Mouse (Mus musculus) lung, postnatal 0 days (tissue): ENCODE measurements around the gene Hcst. TPM values are rescaled to one million over a fixed set of nuclear protein-coding genes. Genes with fewer than 3 reads are reported as not detected.
A peak's percentile ranks its signal among the peaks of the same experiment; 100 is the strongest.

Experiments
- ATAC-seq: fragments of 200-750 bp; cut with Nextera tagmentation; 2 replicates; pipeline ENCODE4 v1.8.0; 2017; ENCODE audit warnings: moderate library complexity
- DNase-seq: peaks from one replicate; pipeline ENCODE4 v3.0.0-alpha.2; 2016; ENCODE audit warnings: low spot score
- H3K27ac ChIP-seq: fragments of 300-500 bp; sonication (generic); 2 replicates; pipeline ENCODE4 v1.5.1; 2014; ENCODE audit warnings: antibody characterized with exemption, mild to moderate bottlenecking, low read length, mixed read lengths
- H3K27me3 ChIP-seq: fragments of 300-500 bp; sonication (generic); replicated peaks from 2 replicates; pipeline ENCODE4 v1.6.1; 2014; ENCODE audit warnings: low read length, mixed read lengths; ENCODE audit not compliant: insufficient read depth
- H3K36me3 ChIP-seq: fragments of 300-500 bp; sonication (generic); 2 replicates; pipeline ENCODE4 v1.6.1; 2014; ENCODE audit warnings: low read length, mixed read lengths; ENCODE audit not compliant: insufficient read depth
- H3K4me1 ChIP-seq: fragments of 300-500 bp; sonication (generic); 2 replicates; pipeline ENCODE4 v1.6.1; 2014; ENCODE audit warnings: antibody characterized with exemption, low read depth, low read length, mixed read lengths; ENCODE audit not compliant: insufficient read depth
- H3K4me2 ChIP-seq: fragments of 300-500 bp; sonication (generic); replicated peaks from 2 replicates; pipeline ENCODE4 v1.6.1; 2014; ENCODE audit warnings: low read depth, mild to moderate bottlenecking, low read length, moderate library complexity, mixed read lengths
- H3K4me3 ChIP-seq: fragments of 300-500 bp; sonication (generic); 2 replicates; pipeline ENCODE4 v1.5.1; 2014; ENCODE audit warnings: low read depth, low read length
- H3K9ac ChIP-seq: fragments of 300-500 bp; sonication (generic); replicated peaks from 2 replicates; pipeline ENCODE4 v1.6.1; 2014; ENCODE audit warnings: low read depth, mild to moderate bottlenecking
- H3K9me3 ChIP-seq: fragments of 300-500 bp; sonication (generic); 2 replicates; pipeline ENCODE4 v1.6.1; 2016; ENCODE audit warnings: low read length, mixed read lengths
- CTCF ChIP-seq: IDR thresholded peaks from 2 replicates; pipeline ENCODE4 v1.5.1; 2016; ENCODE audit warnings: antibody characterized with exemption, mild to moderate bottlenecking
- EP300 ChIP-seq: IDR thresholded peaks from 2 replicates; pipeline ENCODE4 v1.6.1; 2016; ENCODE audit warnings: antibody characterized with exemption, mild to moderate bottlenecking, control low read depth
- WGBS: fragments of 180-500 bp; shearing (Covaris S2); extraction: QIAGEN DNeasy Blood & Tissue Kit; methylation state at CpG from one replicate; pipeline ENCODE4 v1.1.7; 2014; 5-methylcytosine and 5-hydroxymethylcytosine counted together
- polyA plus RNA-seq: library from polyadenylated mRNA; unstranded; fragments of >200 nt; fragmentation: Nextera tagmentation; extraction: Ambion mirVana; gene quantifications from 2 replicates; pipeline ENCODE4 v1.2.1, GENCODE M21; 2015

Hcst gene
- polyA plus RNA-seq, 1 experiment from 2014 or later, result 9.4 TPM

DNA sequence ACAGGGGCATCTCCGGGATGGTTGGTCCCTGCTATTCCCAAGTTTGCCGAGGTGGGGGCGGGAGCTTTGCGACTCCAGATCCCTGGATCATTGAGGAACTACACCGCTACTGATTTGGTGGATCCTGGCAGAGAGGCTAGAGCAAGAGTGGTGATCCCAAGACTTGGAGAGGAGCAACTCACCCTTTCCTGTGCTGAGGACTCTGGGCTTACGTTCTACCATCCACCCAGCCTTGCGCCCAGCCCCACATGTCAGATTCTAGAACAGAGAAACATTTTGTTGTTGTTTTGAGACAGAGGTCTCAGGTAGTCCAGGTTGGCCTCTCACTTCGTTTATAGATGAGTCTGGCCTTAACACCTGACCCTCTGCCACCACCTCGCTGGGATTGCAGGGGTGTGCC, 2.9 kb upstream of the Hcst start:
- Histone ChIP-seq H3K27ac (peak overlapping the region; percentile 58; the same call in 1 of the 2 replicates), H3K9ac (no peak overlapping the region), H3K4me1 (no peaks in the 10 kb centered on the region), H3K4me3 (peak overlapping the region; percentile 38), H3K4me2 (peak overlapping the region; percentile 83), H3K27me3 (no peaks in the 10 kb centered on the region), H3K36me3 (no peaks in the 10 kb centered on the region), H3K9me3 (no peaks in the 10 kb centered on the region)
- WGBS, result 6% methylated on average over 9 of the region's 9 CpGs
- no peak for TF ChIP-seq CTCF
- no peak for TF ChIP-seq EP300
- DNase-seq (no peak), ATAC-seq (peak; percentile 25; the same call in 1 of the 2 replicates)

DNA sequence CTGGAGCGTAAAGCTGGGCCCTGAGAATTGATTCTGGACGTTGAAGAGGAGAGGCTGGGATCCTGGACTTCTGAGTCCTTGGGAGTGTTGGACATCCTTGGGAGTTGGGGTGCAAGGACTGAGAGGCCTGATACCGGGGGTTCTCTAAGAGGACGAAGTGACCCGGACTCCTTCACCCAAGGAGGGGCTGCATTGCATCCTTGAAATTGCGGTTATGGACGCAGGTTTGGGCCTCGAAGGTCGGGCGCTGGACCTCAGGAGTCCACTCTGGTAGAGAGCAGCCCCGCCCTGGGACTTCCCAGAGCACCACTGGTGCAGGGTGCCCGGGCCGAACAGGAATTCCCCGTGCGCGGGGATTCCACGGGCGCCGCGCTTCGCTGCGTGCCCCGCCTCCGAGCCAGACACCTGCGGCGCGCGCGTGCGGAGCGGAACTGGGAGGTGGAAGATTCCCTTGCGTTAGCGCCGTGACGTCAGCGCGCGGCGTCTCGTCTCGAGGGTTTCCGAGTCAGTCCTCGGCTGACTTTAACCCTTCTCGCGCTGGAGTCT, 2.3 kb upstream of the Hcst start:
- peak overlapping the region; percentile 38 for H3K4me3 ChIP-seq
- TF ChIP-seq CTCF, result no peak
- TF ChIP-seq EP300, result no peak
- WGBS, result 1% methylated on average over 45 of the region's 45 CpGs
- peak overlapping the region; percentile 26 for H3K9ac ChIP-seq
- H3K4me1 ChIP-seq, result no peaks in the 10 kb centered on the region
- peak overlapping the region; percentile 83 for H3K4me2 ChIP-seq
- H3K27me3 ChIP-seq, result no peaks in the 10 kb centered on the region
- DNase-seq (peak; percentile 89), ATAC-seq (peak; percentile 80)
- no peaks in the 10 kb centered on the region for H3K36me3 ChIP-seq
- H3K9me3 ChIP-seq, result no peaks in the 10 kb centered on the region
- no peak overlapping the region; the same call in 1 of the 2 replicates for H3K27ac ChIP-seq

DNA sequence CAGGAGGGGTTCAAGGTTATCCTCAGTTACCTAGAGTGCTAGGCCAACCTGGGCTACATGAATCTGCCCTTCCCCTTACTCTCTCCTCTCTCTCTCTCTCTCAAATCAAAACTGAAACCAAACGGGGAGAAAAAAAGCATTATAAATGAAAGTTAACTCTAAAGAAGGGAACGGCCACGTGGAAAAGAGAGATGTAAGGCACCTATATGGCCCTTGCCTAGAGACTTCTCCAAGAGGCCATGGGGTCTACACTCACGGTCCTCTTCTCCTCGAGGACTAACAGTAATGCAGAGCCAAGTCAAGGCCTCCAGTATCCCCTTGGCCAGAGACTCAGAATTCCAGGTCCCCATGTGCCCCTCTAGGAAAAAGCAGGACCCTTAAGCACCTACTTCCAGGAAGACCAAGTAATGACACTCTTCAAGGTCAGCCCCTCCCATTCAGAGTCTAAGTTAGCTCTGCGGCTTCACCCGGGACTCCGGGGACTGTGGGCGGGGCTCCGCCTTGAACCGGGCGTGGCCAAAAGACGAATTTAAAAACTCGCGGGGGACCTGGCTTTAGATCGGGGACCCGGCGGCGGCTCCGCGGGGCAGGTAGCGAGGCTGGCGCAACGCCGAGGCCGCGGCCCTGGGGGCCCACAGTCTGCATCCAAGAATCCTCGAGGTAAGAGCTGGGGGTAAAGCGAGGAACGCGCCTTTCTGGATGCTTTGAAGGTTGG, 1.7 kb upstream of the Hcst start, which contains the start of gene Nfkbid:
Nfkbid (plus strand) TSS at position 558 of the 715 bp plus-strand sequence.
- no peaks in the 10 kb centered on the region for H3K9me3 ChIP-seq
- H3K4me2 ChIP-seq, result peak within 1 kb of the TSS; percentile 83
- H3K4me1 ChIP-seq, result no peaks in the 10 kb centered on the region
- no peaks in the 10 kb centered on the region for H3K27me3 ChIP-seq
- peak within 1 kb of the TSS; percentile 26 for H3K9ac ChIP-seq
- H3K4me3 ChIP-seq, result peak within 1 kb of the TSS; percentile 38
- 7% methylated on average over 31 of the region's 31 CpGs for WGBS
- H3K36me3 ChIP-seq, result no peaks in the 10 kb centered on the region
- peak within 1 kb of the TSS; percentile 58 for H3K27ac ChIP-seq
- no peak for TF ChIP-seq CTCF
- no peak for TF ChIP-seq EP300
- ATAC-seq (peak; percentile 55), DNase-seq (peak; percentile 73)

DNA sequence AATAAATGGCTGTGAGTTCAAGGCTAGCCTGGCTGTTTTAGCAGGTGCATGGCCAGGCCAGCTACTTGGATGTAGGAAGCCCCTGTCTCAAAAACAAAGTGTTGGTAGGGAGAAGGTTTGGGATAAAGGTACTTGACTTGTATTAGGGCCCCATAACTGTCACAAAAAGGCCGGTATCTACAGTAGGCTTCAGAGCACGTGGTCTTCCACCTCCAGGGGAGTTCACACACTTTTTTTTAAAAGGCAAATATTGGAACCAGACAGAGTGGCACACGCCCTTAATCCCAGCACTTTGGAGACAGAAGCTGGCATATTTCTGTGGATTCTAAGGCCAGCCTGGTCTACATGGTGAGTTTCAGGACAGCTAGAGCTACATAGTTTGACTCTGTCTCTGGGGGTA, 1.0 kb upstream of the Hcst start:
- H3K4me3 ChIP-seq, result no peak overlapping the region
- TF ChIP-seq CTCF (no peak), EP300 (no peak)
- H3K9ac ChIP-seq, result no peak overlapping the region
- no peaks in the 10 kb centered on the region for H3K9me3 ChIP-seq
- WGBS, result 75% methylated on average over 3 of the region's 3 CpGs
- DNase-seq, result no peak
- no peaks in the 10 kb centered on the region for H3K36me3 ChIP-seq
- H3K4me1 ChIP-seq, result no peaks in the 10 kb centered on the region
- ATAC-seq, result no peak
- no peaks in the 10 kb centered on the region for H3K27me3 ChIP-seq
- no peak overlapping the region for H3K4me2 ChIP-seq
- no peak overlapping the region for H3K27ac ChIP-seq

DNA sequence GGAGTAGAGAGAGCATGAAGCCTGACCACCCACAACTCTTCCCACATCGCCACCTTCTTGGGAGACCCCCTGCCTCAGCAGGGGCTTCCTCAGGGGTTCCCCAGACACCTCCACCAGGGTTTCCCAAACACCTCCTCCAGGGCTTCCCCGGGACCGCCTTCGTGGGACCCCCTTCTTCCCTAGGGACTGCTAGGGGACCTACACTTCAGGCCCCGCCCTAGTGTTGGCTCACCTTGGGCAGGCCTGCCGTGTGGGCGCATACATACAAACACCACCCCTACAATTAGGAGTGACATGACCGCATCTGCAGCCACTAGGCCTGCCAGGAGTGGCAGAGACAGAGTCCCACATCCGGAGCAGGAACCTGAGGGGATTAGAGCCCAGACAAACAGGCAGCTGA, 1.8 kb downstream of the Hcst start:
- H3K4me3 ChIP-seq, result no peak overlapping the region
- no peaks in the 10 kb centered on the region for H3K36me3 ChIP-seq
- H3K9me3 ChIP-seq, result no peaks in the 10 kb centered on the region
- H3K27me3 ChIP-seq, result no peaks in the 10 kb centered on the region
- 62% methylated on average over 9 of the region's 9 CpGs for WGBS
- H3K4me2 ChIP-seq, result no peak overlapping the region
- TF ChIP-seq CTCF (no peak), EP300 (no peak)
- ATAC-seq (no peak), DNase-seq (no peak)
- no peak overlapping the region for H3K9ac ChIP-seq
- no peak overlapping the region for H3K27ac ChIP-seq
- H3K4me1 ChIP-seq, result no peaks in the 10 kb centered on the region

DNA sequence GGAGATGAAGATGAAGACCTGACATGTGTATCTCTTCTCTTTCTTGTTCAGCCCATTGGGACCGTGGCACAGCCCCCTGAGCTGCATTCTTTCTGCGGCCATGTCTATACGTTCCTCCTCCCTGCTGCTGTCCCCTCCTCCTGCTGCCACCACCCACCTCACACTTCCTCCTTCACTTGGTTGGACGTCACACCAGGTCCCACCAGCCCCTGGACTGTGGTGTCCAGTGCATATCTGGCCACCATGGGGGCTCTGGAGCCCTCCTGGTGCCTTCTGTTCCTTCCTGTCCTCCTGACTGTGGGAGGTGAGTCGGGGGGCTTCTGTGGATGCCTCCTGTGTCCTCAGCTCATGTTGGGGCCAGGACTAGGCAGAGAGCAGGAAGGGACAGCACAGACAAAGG, 6.1 kb downstream of the Hcst start, which contains the start of gene Tyrobp:
Tyrobp (plus strand) TSS at position 165 of the 400 bp plus-strand sequence.
- H3K9me3 ChIP-seq, result no peaks in the 10 kb centered on the region
- ATAC-seq (peak; percentile 49; the same call in 1 of the 2 replicates), DNase-seq (peak; percentile 29)
- no peaks in the 10 kb centered on the region for H3K4me1 ChIP-seq
- WGBS, result 49% methylated on average over 5 of the region's 5 CpGs
- H3K36me3 ChIP-seq, result no peaks in the 10 kb centered on the region
- no peaks in the 10 kb centered on the region for H3K27me3 ChIP-seq
- no peak within 1 kb of the TSS for H3K9ac ChIP-seq
- peak within 1 kb of the TSS; percentile 22; the same call in 1 of the 2 replicates for H3K27ac ChIP-seq
- no peak within 1 kb of the TSS for H3K4me3 ChIP-seq
- TF ChIP-seq CTCF, result no peak
- no peak for TF ChIP-seq EP300
- H3K4me2 ChIP-seq, result no peak within 1 kb of the TSS
